Mouse (Mus musculus): ENCODE data around the gene Gna12. TPM values are rescaled to one million over a fixed set of nuclear protein-coding genes. Genes with fewer than 3 reads are reported as not detected.

The Gna12 gene
- polyA plus RNA-seq, 1 experiment from 2014 or later, result 6.9 TPM

Other genes starting within 250 kb of the Gna12 start
- gene Lfng, start 223.1 kb downstream of the Gna12 start, polyA plus RNA-seq (2015; fragmentation: Nextera tagmentation; extraction: Ambion mirVana), result 21.5 and 21.6 TPM in 2 replicates
- 13.8 and 17.8 TPM in 2 replicates for gene Ttyh3, start 181.4 kb downstream of the Gna12 start, polyA plus RNA-seq (2015; fragmentation: Nextera tagmentation; extraction: Ambion mirVana)
- gene Iqce, start 128.1 kb downstream of the Gna12 start, polyA plus RNA-seq (2015; fragmentation: Nextera tagmentation; extraction: Ambion mirVana), result 19.2 and 21.1 TPM in 2 replicates
- gene Brat1, start 125.4 kb downstream of the Gna12 start, polyA plus RNA-seq (2015; fragmentation: Nextera tagmentation; extraction: Ambion mirVana), result 20.4 and 20.7 TPM in 2 replicates
- gene Amz1, start 106.3 kb downstream of the Gna12 start, polyA plus RNA-seq (2015; fragmentation: Nextera tagmentation; extraction: Ambion mirVana), result 1.00 and 1.2 TPM in 2 replicates
- 0.37 and 0.49 TPM in 2 replicates for gene Card11, start 170.2 kb upstream of the Gna12 start, polyA plus RNA-seq (2015; fragmentation: Nextera tagmentation; extraction: Ambion mirVana)